Comparison of ENCODE assay signal across 16 mouse cellular contexts in genomic region chr7:132891561-132892310, GRCm38 (mm10). TPM values are rescaled to one million over a fixed set of nuclear protein-coding genes. Genes with fewer than 3 reads are reported as not detected.
DNase-seq lines count a peak whose midpoint lies in the region; ATAC-seq and TF ChIP-seq lines count a peak whose summit lies in the region.
"Had no signal": no experiment of that assay in that cellular context is flagged by ENCODE, and none has a peak within 500 bp of the region (broad histone marks: within the 10 kb centered on the region; RNA-seq: fewer than 3 reads in every experiment).

No protein-coding gene starts in this region.

- TF ChIP-seq POLR2A in kidney, adult 2 months (IDR thresholded peaks at IDR 0.05; ENCODE audit: low read depth, low read length): no peak
- TF ChIP-seq POLR2A in bone marrow macrophage, adult 2 months (IDR thresholded peaks at IDR 0.05; ENCODE audit: borderline replicate concordance, low read depth, low read length): no peak

- H3K4me1 ChIP-seq in kidney, adult 2 months (ENCODE audit: control insufficient read depth, insufficient read depth, low read length): peaks cover 9% of the 10 kb centered on the region
- H3K4me1 ChIP-seq in kidney, embryonic 16.5 days (ENCODE audit: insufficient read depth, low read length): peaks cover 6% of the 10 kb centered on the region
- peaks cover 40% of the 10 kb centered on the region for H3K4me1 ChIP-seq in bone marrow macrophage, adult 2 months (ENCODE audit: control insufficient read depth, insufficient read depth, low read length)
- H3K4me1 ChIP-seq: limb, embryonic 15.5 days; neural tube, embryonic 12.5 days had no signal

- no peak overlapping the region for H3K4me2 ChIP-seq in kidney, embryonic 16.5 days (replicated peaks; ENCODE audit: low read depth, low read length)
- H3K4me2 ChIP-seq: embryonic facial prominence, embryonic 12.5 days; limb, embryonic 15.5 days; lung, embryonic 15.5 days; midbrain, embryonic 11.5 days; neural tube, embryonic 12.5 days had no signal

- H3K9ac ChIP-seq in kidney, embryonic 16.5 days (replicated peaks; ENCODE audit: low read length): no peak overlapping the region
- H3K9ac ChIP-seq: embryonic facial prominence, embryonic 12.5 days; limb, embryonic 15.5 days; lung, embryonic 15.5 days; neural tube, embryonic 12.5 days had no signal

- peak; percentile 28 for DNase-seq in adrenal gland, postnatal 14 days
- no peak for DNase-seq in adrenal gland, postnatal 4 days (ENCODE audit: low spot score in 2 of 2)
- DNase-seq in kidney, adult 2 months: peak; percentile 66
- DNase-seq in cerebellum, postnatal 10 days: peak; percentile 87 to 88
- DNase-seq in thymus, postnatal 4 days: no peak
- no peak for DNase-seq in lung, adult 18-20 months
- DNase-seq: adrenal gland, adult 8-10 months; right cerebral cortex, adult 18-20 months had no signal

- TF ChIP-seq CTCF in kidney, adult 2 months (conservative IDR thresholded peaks at IDR 0.05; ENCODE audit: insufficient read depth, insufficient read length, low read depth, low read length): no peak
- TF ChIP-seq CTCF in bone marrow macrophage, adult 2 months (IDR thresholded peaks at IDR 0.05; ENCODE audit: low read depth, low read length): no peak

- H3K9me3 ChIP-seq in kidney, embryonic 16.5 days (ENCODE audit: low read length): no peaks in the 10 kb centered on the region
- H3K9me3 ChIP-seq: embryonic facial prominence, embryonic 12.5 days; forebrain, embryonic 10.5 days; limb, embryonic 15.5 days; lung, embryonic 15.5 days; neural tube, embryonic 12.5 days had no signal

- 61% methylated on average over 5 of the region's 5 CpGs for WGBS in kidney, adult 2 months
- WGBS in kidney, embryonic 16.5 days: 76% methylated on average over 5 of the region's 5 CpGs

- no peaks in the 10 kb centered on the region for H3K36me3 ChIP-seq in kidney, adult 2 months (ENCODE audit: control insufficient read depth, insufficient read depth, low read length)
- H3K36me3 ChIP-seq in kidney, embryonic 16.5 days (ENCODE audit: insufficient read depth, low read length): no peaks in the 10 kb centered on the region
- H3K36me3 ChIP-seq: embryonic facial prominence, embryonic 12.5 days; forebrain, embryonic 10.5 days; limb, embryonic 15.5 days; lung, embryonic 15.5 days; neural tube, embryonic 12.5 days had no signal

- no peaks in the 10 kb centered on the region for H3K27me3 ChIP-seq in kidney, adult 2 months (replicated peaks; ENCODE audit: control insufficient read depth, insufficient read depth, low read length)
- H3K27me3 ChIP-seq in kidney, embryonic 16.5 days (ENCODE audit: insufficient read depth, low read length): no peaks in the 10 kb centered on the region
- H3K27me3 ChIP-seq: embryonic facial prominence, embryonic 12.5 days; limb, embryonic 15.5 days; lung, embryonic 15.5 days; neural tube, embryonic 12.5 days had no signal

- H3K4me3 ChIP-seq in kidney, adult 2 months (ENCODE audit: insufficient read depth, low read depth, low read length): no peak overlapping the region
- H3K4me3 ChIP-seq in kidney, embryonic 16.5 days (ENCODE audit: low read length): no peak overlapping the region
- peak overlapping the region; percentile 48; the same call in 1 of the 2 replicates for H3K4me3 ChIP-seq in bone marrow macrophage, adult 2 months (ENCODE audit: insufficient read depth, low read length)
- H3K4me3 ChIP-seq: embryonic facial prominence, embryonic 12.5 days; forebrain, embryonic 10.5 days; limb, embryonic 15.5 days; lung, embryonic 15.5 days; neural tube, embryonic 12.5 days had no signal

- H3K27ac ChIP-seq in kidney, adult 2 months (ENCODE audit: insufficient read depth, low read depth, low read length): peak overlapping the region; percentile 77
- H3K27ac ChIP-seq in kidney, embryonic 16.5 days (ENCODE audit: low read length): no peak overlapping the region
- peak overlapping the region; percentile 85 for H3K27ac ChIP-seq in bone marrow macrophage, adult 2 months (ENCODE audit: insufficient read depth, low read depth, low read length)
- H3K27ac ChIP-seq: embryonic facial prominence, embryonic 12.5 days; forebrain, embryonic 10.5 days; limb, embryonic 15.5 days; lung, embryonic 15.5 days; neural tube, embryonic 12.5 days had no signal

- no peak for ATAC-seq in kidney, embryonic 16.5 days (ENCODE audit: low FRiP score, low TSS enrichment)

RNA-seq across cellular contexts. Expression of gene Abraxas2, which starts 32.7 kb away (rescaled TPM):
- total RNA-seq in adrenal gland, postnatal 14 days (2021): 33.6 and 35.8 TPM in 2 replicates
- total RNA-seq in adrenal gland, postnatal 4 days (2021): 10 to 100 TPM; 39.4 to 42.2 TPM
- polyA plus RNA-seq in kidney, adult 2 months (2012; rRNA removed): 15.7 and 17.9 TPM in 2 replicates
- 34.2 and 40.8 TPM in 2 replicates for polyA plus RNA-seq in kidney, embryonic 16.5 days (2015; fragmentation: Nextera tagmentation; extraction: Ambion mirVana)
- polyA plus RNA-seq in bone marrow macrophage, adult 2 months (2012; ENCODE audit: insufficient read depth, insufficient read length, missing spikeins): 65.5 and 69.5 TPM in 2 replicates

RNA-seq across cellular contexts. Expression of gene Zranb1, which starts 39.2 kb away (rescaled TPM):
- total RNA-seq in adrenal gland, postnatal 14 days (2021): 30.4 and 33.9 TPM in 2 replicates
- total RNA-seq in adrenal gland, postnatal 4 days (2021): 10 to 100 TPM; 45.8 to 47.1 TPM
- polyA plus RNA-seq in kidney, adult 2 months (2012; rRNA removed): 6.8 and 8.2 TPM in 2 replicates
- polyA plus RNA-seq in kidney, embryonic 16.5 days (2015; fragmentation: Nextera tagmentation; extraction: Ambion mirVana): 9.6 and 10.0 TPM in 2 replicates
- polyA plus RNA-seq in bone marrow macrophage, adult 2 months (2012; ENCODE audit: insufficient read depth, insufficient read length, missing spikeins): 13.6 and 16.4 TPM in 2 replicates

RNA-seq across cellular contexts. Expression of gene Eef1akmt2, which starts 39.3 kb away (rescaled TPM):
- 26.3 and 30.4 TPM in 2 replicates for total RNA-seq in adrenal gland, postnatal 14 days (2021)
- total RNA-seq in adrenal gland, postnatal 4 days (2021): 10 to 100 TPM; 36.0 to 36.2 TPM
- 7.7 and 13.0 TPM in 2 replicates for polyA plus RNA-seq in kidney, adult 2 months (2012; rRNA removed)
- polyA plus RNA-seq in kidney, embryonic 16.5 days (2015; fragmentation: Nextera tagmentation; extraction: Ambion mirVana): 64.9 and 71.2 TPM in 2 replicates
- polyA plus RNA-seq in bone marrow macrophage, adult 2 months (2012; ENCODE audit: insufficient read depth, insufficient read length, missing spikeins): 21.7 and 30.2 TPM in 2 replicates

Comparison
In these comparisons a context has a peak if more than half of its experiments do, and no peak if none do; other contexts are left out.
1. DNase-seq: peak in adrenal gland, postnatal 14 days (single experiment), kidney, adult 2 months (single experiment) and cerebellum, postnatal 10 days (2 of 2); none in adrenal gland, postnatal 4 days (0 of 2), thymus, postnatal 4 days (single experiment) and lung, adult 18-20 months (0 of 2).